Mouse (Mus musculus) hindbrain, embryonic 16.5 days (tissue): ENCODE data around the gene Tacc3. TPM values are rescaled to one million over a fixed set of nuclear protein-coding genes. Genes with fewer than 3 reads are reported as not detected.
A peak's percentile ranks its signal among the peaks of the same experiment; 100 is the strongest.

Source experiments
- ATAC-seq: fragments of 200-750 bp; cut with Nextera tagmentation; 2 replicates; pipeline ENCODE4 v1.8.0; 2017; ENCODE audit warnings: moderate TSS enrichment, moderate library complexity
- H3K27ac ChIP-seq: fragments of 300-500 bp; sonication (generic); 2 replicates; pipeline ENCODE4 v1.5.1; 2014; ENCODE audit warnings: low read depth, mild to moderate bottlenecking, control low read depth, low read length, moderate library complexity
- H3K27me3 ChIP-seq: fragments of 300-500 bp; sonication (generic); replicated peaks from 2 replicates; pipeline ENCODE4 v1.6.1; 2014; ENCODE audit warnings: low read length; ENCODE audit not compliant: control insufficient read depth, insufficient read depth
- H3K36me3 ChIP-seq: fragments of 300-500 bp; sonication (generic); 2 replicates; pipeline ENCODE4 v1.6.1; 2014; ENCODE audit warnings: mild to moderate bottlenecking, low read length, moderate library complexity, mixed read lengths; ENCODE audit not compliant: control insufficient read depth, insufficient read depth
- H3K4me1 ChIP-seq: fragments of 300-500 bp; sonication (generic); 2 replicates; pipeline ENCODE4 v1.6.1; 2014; ENCODE audit warnings: low read depth, low read length; ENCODE audit not compliant: control insufficient read depth, insufficient read depth
- H3K4me2 ChIP-seq: fragments of 300-500 bp; sonication (generic); 2 replicates; pipeline ENCODE4 v1.6.1; 2014; ENCODE audit warnings: mild to moderate bottlenecking, low read length, control low read depth, moderate library complexity
- H3K4me3 ChIP-seq: fragments of 300-500 bp; sonication (generic); 2 replicates; pipeline ENCODE4 v1.5.1; 2014; ENCODE audit warnings: mild to moderate bottlenecking, low read length, control low read depth, moderate library complexity
- H3K9ac ChIP-seq: fragments of 300-500 bp; sonication (generic); 2 replicates; pipeline ENCODE4 v1.6.1; 2014; ENCODE audit warnings: low read depth, mild to moderate bottlenecking, control low read depth, low read length, moderate library complexity
- H3K9me3 ChIP-seq: fragments of 300-500 bp; sonication (generic); 2 replicates; pipeline ENCODE4 v1.6.1; 2014; ENCODE audit warnings: mild to moderate bottlenecking, low read length, moderate library complexity; ENCODE audit not compliant: control insufficient read depth
- WGBS: fragments of 180-500 bp; shearing (Covaris S2); extraction: QIAGEN DNeasy Blood & Tissue Kit; methylation state at CpG from one replicate; pipeline ENCODE4 v1.1.7; 2014; 5-methylcytosine and 5-hydroxymethylcytosine counted together
- polyA plus RNA-seq: library from polyadenylated mRNA; unstranded; fragments of >200 nt; fragmentation: Nextera tagmentation; extraction: Ambion mirVana; gene quantifications from 2 replicates; pipeline ENCODE4 v1.2.1, GENCODE M21; 2015

Tacc3 gene
- polyA plus RNA-seq, 1 experiment from 2014 or later, result 42.2 TPM

DNA sequence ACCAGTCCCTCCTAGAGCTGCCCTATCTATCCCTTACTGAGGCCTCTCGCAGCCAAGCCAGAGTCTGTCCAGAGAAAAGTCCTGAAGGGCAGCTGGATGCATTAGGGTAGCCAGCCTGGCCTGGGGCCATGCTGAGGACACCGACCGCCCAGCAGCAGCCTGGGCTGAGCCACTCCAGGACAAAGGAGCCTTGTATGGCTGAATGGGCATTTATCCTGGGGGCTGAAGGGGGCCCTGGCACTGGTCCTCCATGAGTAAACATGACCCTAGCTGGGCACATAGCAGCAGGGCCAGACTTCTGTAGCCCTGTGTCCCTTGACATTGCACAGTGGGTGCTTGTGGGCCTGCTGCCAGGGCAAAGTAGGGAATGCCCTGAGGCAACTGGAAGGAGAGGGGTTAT lies 16.5 kb downstream of the Tacc3 start:
- H3K36me3 ChIP-seq, result no peaks in the 10 kb centered on the region
- peak; percentile 96 for ATAC-seq
- whole genome bisulfite sequencing, result 42% methylated on average over 3 of the region's 3 CpGs
- H3K4me1 ChIP-seq, result peaks cover 4% of the 10 kb centered on the region; the same call in 1 of the 2 replicates
- H3K27ac ChIP-seq, result no peak overlapping the region; the same call in 1 of the 2 replicates
- no peak overlapping the region for H3K9ac ChIP-seq
- no peaks in the 10 kb centered on the region for H3K9me3 ChIP-seq
- no peaks in the 10 kb centered on the region for H3K27me3 ChIP-seq
- H3K4me3 ChIP-seq, result no peak overlapping the region
- no peak overlapping the region for H3K4me2 ChIP-seq

DNA sequence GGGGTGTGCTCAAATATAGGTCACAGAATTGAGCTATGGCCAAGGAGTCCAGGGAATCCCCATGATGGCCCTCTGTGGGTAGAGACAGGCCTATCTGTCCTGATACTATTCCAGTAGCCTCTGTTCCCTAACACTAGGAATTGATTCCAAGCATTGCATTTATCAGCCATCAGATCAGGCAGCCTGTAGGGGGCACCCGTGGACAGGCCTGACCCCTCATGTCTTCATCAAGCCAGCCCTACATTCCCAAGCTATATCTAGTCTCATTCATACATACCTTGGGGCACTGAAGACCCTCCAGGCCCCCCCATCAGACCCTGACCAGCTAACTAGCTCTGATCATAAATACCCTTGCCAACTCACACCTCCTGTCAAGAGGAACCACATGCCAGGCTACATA lies 18.0 kb downstream of the Tacc3 start:
- no peak overlapping the region for H3K4me2 ChIP-seq
- H3K27ac ChIP-seq, result no peak overlapping the region
- 5% methylated on average over 1 of the region's 1 CpGs for WGBS
- no peaks in the 10 kb centered on the region for H3K9me3 ChIP-seq
- H3K4me3 ChIP-seq, result no peak overlapping the region
- H3K36me3 ChIP-seq, result no peaks in the 10 kb centered on the region
- peaks cover 4% of the 10 kb centered on the region; the same call in 1 of the 2 replicates for H3K4me1 ChIP-seq
- no peak overlapping the region for H3K9ac ChIP-seq
- no peaks in the 10 kb centered on the region for H3K27me3 ChIP-seq
- ATAC-seq, result no peak

DNA sequence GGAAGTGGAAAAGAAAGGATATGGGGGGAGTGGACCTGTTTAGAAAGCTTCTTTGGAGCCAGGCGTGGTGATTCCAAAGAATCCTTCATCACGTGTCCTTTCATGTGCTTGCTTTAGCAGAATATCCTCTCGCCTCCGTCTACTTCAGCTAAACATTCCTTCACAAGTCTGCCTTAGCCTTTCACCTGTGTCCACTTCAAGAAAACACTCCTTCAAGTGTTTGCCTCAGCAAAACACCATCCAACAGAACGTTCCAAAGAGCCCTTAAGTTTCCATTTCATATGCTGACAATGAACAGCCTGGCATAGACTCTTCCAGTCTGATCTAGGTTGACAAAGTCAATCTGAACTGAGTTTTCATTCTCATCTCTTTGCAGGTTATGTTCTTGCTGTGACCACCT lies 20.3 kb downstream of the Tacc3 start:
- no peaks in the 10 kb centered on the region for H3K9me3 ChIP-seq
- no peaks in the 10 kb centered on the region for H3K27me3 ChIP-seq
- H3K9ac ChIP-seq, result no peak overlapping the region
- H3K36me3 ChIP-seq, result no peaks in the 10 kb centered on the region
- no peak overlapping the region for H3K27ac ChIP-seq
- WGBS, result 87% methylated on average over 5 of the region's 5 CpGs
- no peak overlapping the region for H3K4me2 ChIP-seq
- ATAC-seq, result no peak
- peaks cover 4% of the 10 kb centered on the region; the same call in 1 of the 2 replicates for H3K4me1 ChIP-seq
- H3K4me3 ChIP-seq, result no peak overlapping the region

- Histone ChIP-seq H3K9me3 (no peaks in the 10 kb centered on the region), H3K4me3 (no peak overlapping the region), H3K4me2 (no peak overlapping the region), H3K36me3 (no peaks in the 10 kb centered on the region), H3K27me3 (no peaks in the 10 kb centered on the region; the same call in 1 of the 2 replicates), H3K4me1 (no peaks in the 10 kb centered on the region), H3K27ac (no peak overlapping the region), H3K9ac (no peak overlapping the region)
- WGBS, result 62% methylated on average over 3 of the region's 3 CpGs
- ATAC-seq, result no peak
These were observed 23.1 kb downstream of the Tacc3 start for GRCm38 (mm10) chr5:33681044-33681443.

- Histone ChIP-seq H3K9me3 (no peaks in the 10 kb centered on the region), H3K9ac (no peak overlapping the region), H3K36me3 (no peaks in the 10 kb centered on the region), H3K4me3 (no peak overlapping the region), H3K27me3 (no peaks in the 10 kb centered on the region; the same call in 1 of the 2 replicates), H3K4me2 (no peak overlapping the region), H3K4me1 (no peaks in the 10 kb centered on the region), H3K27ac (no peak overlapping the region)
- no peak for ATAC-seq
- WGBS, result 68% methylated on average over 15 of the region's 15 CpGs
These were observed 23.9 kb downstream of the Tacc3 start for GRCm38 (mm10) chr5:33681611-33682388.

- 73% methylated on average over 4 of the region's 4 CpGs for WGBS
These were observed 25.0 kb downstream of the Tacc3 start for GRCm38 (mm10) chr5:33682963-33683362.

DNA sequence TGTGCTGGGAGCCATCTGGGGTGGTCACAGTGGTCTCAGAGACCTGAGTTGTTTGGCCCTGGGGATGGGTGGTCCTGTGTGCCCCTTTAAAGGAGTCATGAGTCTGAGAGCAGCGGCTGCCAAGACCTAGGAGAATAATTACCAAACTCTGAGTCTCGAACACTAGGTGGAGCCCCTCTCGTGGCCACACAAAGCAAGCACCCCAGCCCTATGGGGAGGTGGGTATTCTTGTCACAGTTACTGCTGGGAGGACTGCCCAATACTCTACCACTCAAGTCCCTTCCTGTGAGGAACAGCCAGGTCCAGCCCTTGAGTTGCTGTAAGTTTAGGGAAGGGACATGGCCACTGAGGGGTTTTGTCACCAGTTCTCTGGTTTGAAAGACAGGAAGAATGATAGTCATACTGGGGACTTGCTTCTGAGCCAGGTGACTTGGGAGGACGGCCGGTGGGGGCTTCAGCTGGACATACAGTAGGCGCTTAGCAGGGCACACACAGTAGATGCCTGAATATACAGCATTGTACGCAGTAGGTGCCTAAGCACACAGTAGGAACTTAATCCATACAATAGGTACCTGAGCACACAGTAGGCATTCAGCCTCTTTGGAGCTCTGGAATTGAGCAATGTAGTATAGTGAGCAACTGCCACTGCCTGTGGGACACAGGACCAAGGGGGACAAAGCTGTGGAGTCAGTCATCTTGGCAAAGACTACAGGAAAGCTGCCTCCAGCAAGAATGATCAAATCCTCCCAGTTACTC lies 26.1 kb downstream of the Tacc3 start:
- 52% methylated on average over 7 of the region's 7 CpGs for WGBS
- H3K27ac ChIP-seq, result no peak overlapping the region
- ATAC-seq, result peak; percentile 69
- H3K27me3 ChIP-seq, result no peaks in the 10 kb centered on the region; the same call in 1 of the 2 replicates
- H3K4me3 ChIP-seq, result no peak overlapping the region
- H3K4me1 ChIP-seq, result peaks cover 7% of the 10 kb centered on the region
- no peak overlapping the region for H3K9ac ChIP-seq
- H3K9me3 ChIP-seq, result no peaks in the 10 kb centered on the region
- no peaks in the 10 kb centered on the region for H3K36me3 ChIP-seq
- H3K4me2 ChIP-seq, result no peak overlapping the region

More at GRCm38 (mm10) chr5:33682963-33683362, 25.0 kb downstream of the Tacc3 start:
- Histone ChIP-seq H3K27me3 (no peaks in the 10 kb centered on the region; the same call in 1 of the 2 replicates), H3K4me2 (no peak overlapping the region), H3K36me3 (no peaks in the 10 kb centered on the region), H3K9ac (no peak overlapping the region), H3K4me3 (no peak overlapping the region), H3K9me3 (no peaks in the 10 kb centered on the region), H3K4me1 (no peaks in the 10 kb centered on the region; the same call in 1 of the 2 replicates), H3K27ac (no peak overlapping the region)
- ATAC-seq, result no peak

- H3K9ac ChIP-seq, result no peak overlapping the region
- no peaks in the 10 kb centered on the region for H3K9me3 ChIP-seq
- no peaks in the 10 kb centered on the region; the same call in 1 of the 2 replicates for H3K27me3 ChIP-seq
- H3K36me3 ChIP-seq, result no peaks in the 10 kb centered on the region
- H3K4me3 ChIP-seq, result no peak overlapping the region
- no peak overlapping the region for H3K4me2 ChIP-seq
- WGBS, result 76% methylated on average over 4 of the region's 4 CpGs
- no peak for ATAC-seq
- no peak overlapping the region for H3K27ac ChIP-seq
- H3K4me1 ChIP-seq, result peaks cover 15% of the 10 kb centered on the region
These were observed 27.0 kb downstream of the Tacc3 start for GRCm38 (mm10) chr5:33684932-33685331.

DNA sequence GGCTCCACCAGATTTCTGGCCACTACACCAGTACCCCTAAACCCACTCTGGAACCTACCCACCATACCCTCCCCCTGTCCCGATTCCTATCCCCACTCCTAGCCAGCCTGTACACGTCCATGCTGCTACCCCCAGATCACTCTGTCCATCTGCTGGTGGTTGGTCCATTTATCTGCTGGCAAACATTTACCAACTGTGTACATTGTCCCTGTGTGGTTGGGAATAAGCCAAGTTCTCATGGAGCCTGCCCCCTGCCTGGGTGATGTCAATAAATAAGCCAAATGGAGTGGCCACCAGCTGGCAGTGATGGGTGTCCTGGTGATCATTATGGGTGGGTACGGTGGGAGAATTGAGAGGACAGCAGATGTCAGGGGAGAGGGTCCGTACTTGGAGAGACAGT lies 29.2 kb downstream of the Tacc3 start:
- H3K4me1 ChIP-seq, result peaks cover 16% of the 10 kb centered on the region
- H3K27me3 ChIP-seq, result no peaks in the 10 kb centered on the region; the same call in 1 of the 2 replicates
- no peak for ATAC-seq
- no peak overlapping the region for H3K9ac ChIP-seq
- H3K9me3 ChIP-seq, result no peaks in the 10 kb centered on the region
- 55% methylated on average over 4 of the region's 4 CpGs for whole genome bisulfite sequencing
- H3K4me3 ChIP-seq, result no peak overlapping the region
- H3K27ac ChIP-seq, result no peak overlapping the region
- H3K4me2 ChIP-seq, result no peak overlapping the region
- H3K36me3 ChIP-seq, result no peaks in the 10 kb centered on the region
